Mouse (Mus musculus): ENCODE measurements around the gene Sox21. TPM values are rescaled to one million over a fixed set of nuclear protein-coding genes. Genes with fewer than 3 reads are reported as not detected.
A peak's percentile ranks its signal among the peaks of the same experiment; 100 is the strongest.

Sox21 gene
- polyA plus RNA-seq, 1 experiment from 2014 or later = 11.1 TPM

DNA sequence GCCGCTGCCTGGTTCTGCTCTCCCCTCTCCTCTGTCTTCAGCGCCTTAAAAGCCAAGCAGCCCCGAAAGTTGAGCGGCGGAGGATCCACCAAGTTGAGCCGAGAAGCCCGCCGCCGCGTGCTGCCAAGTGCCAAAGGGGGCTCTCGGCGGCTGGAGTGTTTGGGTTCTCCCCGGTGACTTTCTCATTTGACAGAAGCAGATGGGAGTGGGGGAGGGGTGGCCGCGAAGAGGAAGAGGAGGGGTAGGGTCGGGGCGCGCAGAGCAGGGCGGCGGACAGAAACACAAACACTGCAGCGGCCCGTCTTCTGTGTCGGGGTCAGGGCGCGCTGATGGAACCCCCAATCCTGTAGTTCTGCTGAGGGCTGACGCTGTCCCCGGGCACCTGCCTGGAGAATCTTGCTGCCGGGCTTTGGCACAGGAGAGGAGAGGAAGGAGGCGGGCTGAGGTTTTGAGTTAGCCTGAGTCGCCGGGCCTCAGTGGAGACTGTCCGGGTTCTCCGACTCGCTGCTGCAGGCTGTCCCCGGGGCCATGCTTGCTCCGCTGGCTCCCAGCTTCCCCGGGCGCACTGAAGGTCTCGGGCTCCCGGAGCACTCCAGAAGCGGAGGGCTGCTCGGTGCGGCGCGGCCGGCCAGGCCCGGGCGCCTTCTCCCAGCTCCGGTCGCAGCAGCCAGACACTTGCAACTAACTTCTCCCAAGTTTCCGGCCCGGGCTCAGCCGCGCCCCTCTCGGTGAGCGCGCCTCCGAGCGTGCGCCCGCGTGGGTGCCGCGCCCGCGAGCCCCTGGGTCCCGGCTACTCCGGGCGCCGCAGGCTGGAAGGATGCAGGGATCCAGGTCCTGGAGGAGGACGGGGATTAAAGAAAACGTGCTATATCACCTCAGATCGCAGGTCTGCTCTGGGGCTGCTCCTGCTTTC is 601 bp downstream of the Sox21 start:
- WGBS = under 1% methylated on average over 73 of the region's 73 CpGs
- Histone ChIP-seq H3K36me3 (peaks cover 30% of the 10 kb centered on the region), H3K9me3 (replicated peaks) (no peaks in the 10 kb centered on the region; the same call in 1 of the 2 replicates), H3K27me3 (ENCODE audit: low read depth, poor library complexity, severe bottlenecking) (peaks cover 85% of the 10 kb centered on the region), H3K4me3 (peak overlapping the region; percentile 92), H3K4me1 (peaks cover 67% of the 10 kb centered on the region), H3K27ac (replicated peaks) (peak overlapping the region; percentile 97)
- DNase-seq (ENCODE audit: low spot score) = peak; percentile 89

DNA sequence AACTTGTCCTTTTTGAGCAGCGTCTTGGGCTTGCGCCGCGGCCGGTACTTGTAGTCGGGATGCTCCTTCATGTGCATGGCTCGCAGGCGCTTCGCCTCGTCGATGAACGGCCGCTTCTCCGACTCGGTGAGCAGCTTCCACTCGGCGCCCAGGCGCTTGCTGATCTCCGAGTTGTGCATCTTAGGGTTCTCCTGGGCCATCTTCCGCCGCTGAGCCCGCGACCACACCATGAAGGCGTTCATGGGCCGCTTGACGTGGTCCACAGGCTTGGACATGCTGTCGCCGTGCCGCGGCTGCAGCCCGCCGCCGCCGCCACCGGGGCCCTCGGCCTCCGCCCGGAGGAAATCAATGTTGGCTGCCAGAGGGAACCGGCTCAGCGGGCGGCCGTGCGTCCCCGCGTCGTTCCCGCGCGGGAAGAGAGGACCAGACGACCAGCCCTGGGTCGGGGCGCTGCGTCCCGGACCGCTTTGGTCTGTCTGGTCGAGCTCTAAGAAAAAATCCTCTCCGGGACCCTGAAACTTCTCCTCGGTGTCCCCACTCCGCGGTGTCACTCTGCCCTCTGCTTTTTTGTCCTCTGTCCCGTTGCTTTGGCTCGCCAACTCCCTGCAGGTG is 1.4 kb downstream of the Sox21 start:
- Histone ChIP-seq H3K9me3 (replicated peaks) (no peaks in the 10 kb centered on the region; the same call in 1 of the 2 replicates), H3K4me1 (peaks cover 71% of the 10 kb centered on the region), H3K36me3 (peaks cover 25% of the 10 kb centered on the region), H3K27ac (replicated peaks) (peak overlapping the region; percentile 97), H3K4me3 (peak overlapping the region; percentile 92), H3K27me3 (ENCODE audit: low read depth, poor library complexity, severe bottlenecking) (peaks cover 84% of the 10 kb centered on the region)
- under 1% methylated on average over 62 of the region's 62 CpGs for WGBS
- peak; percentile 75 for DNase-seq (ENCODE audit: low spot score)

DNA sequence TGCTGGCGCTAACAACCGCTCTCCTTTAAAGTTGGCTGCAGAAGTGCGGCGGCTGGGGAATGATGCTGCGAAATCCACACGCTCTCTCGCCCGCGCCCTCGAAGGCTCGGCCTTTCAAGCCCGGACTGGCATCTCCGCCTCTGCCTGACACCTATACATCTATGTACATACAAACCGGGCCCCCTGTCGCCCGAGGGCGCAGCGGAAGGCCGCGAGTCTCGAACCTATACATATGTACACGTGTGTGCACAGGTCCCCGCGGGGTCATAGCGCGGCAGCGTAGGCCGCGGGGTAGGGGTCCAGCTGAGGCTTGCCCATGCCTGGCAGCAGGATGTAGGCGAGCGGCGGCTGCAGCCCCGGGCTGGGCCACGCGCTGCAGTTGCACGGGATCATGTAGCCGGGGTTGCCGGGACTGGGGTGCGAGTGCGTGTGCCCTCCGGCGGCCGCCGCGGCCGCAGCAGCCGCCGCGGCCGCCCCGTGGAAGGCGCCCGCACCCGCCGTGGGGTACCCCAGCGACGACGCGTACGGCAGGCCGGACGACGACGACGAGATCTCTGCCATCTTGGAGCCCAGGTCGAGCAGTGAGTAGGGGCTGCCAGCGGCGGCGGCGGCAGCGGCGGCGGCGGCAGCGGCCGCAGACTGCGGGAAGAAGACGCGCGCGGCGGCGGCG is 2.2 kb downstream of the Sox21 start:
- DNase-seq (ENCODE audit: low spot score) = peak; percentile 71
- WGBS = under 1% methylated on average over 82 of the region's 84 CpGs
- Histone ChIP-seq H3K4me1 (peaks cover 78% of the 10 kb centered on the region), H3K36me3 (peaks cover 22% of the 10 kb centered on the region), H3K27ac (replicated peaks) (peak overlapping the region; percentile 97), H3K9me3 (replicated peaks) (no peaks in the 10 kb centered on the region), H3K4me3 (peak overlapping the region; percentile 92), H3K27me3 (ENCODE audit: low read depth, poor library complexity, severe bottlenecking) (peaks cover 83% of the 10 kb centered on the region)

DNA sequence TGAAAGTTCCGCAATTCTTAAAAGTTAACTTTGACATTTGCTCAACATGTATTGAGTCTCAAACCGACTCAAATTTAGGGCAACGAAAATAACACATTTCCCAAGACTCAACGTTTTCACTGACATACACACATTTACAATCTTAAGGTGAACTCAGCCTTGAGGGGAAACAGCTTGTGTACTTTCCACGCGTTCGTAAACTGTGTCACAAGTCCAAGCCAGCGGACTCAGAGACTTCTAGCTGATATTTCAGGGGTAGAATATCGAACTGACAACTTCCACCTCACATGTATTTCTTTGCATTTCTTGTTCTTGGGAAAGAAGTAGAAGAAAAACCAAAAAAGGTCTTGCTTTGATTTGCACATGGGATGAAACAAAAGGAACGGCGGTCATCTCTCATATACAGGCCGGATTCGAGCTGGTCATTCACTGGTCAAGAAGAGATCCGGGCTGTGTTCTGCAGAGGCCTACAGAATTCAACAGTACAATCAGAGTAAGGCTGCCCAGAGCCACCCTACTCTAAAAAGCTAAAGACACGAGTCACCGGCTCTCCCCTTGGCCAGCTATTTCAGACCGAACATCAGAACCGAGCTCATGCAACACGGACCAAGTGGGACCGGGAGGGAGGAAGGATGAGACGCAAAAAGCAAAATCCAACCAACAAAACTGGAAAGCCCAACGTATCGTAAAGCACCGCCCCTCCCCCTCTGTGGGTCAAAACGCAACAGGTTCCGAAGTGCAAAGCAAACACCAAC is 2.9 kb downstream of the Sox21 start:
- no peak for DNase-seq (ENCODE audit: low spot score)
- 1% methylated on average over 26 of the region's 26 CpGs for whole genome bisulfite sequencing
- Histone ChIP-seq H3K4me3 (peak overlapping the region; percentile 92), H3K27me3 (ENCODE audit: low read depth, poor library complexity, severe bottlenecking) (peaks cover 83% of the 10 kb centered on the region), H3K36me3 (peaks cover 22% of the 10 kb centered on the region), H3K9me3 (replicated peaks) (no peaks in the 10 kb centered on the region), H3K27ac (replicated peaks) (peak overlapping the region; percentile 97), H3K4me1 (peaks cover 78% of the 10 kb centered on the region)

DNA sequence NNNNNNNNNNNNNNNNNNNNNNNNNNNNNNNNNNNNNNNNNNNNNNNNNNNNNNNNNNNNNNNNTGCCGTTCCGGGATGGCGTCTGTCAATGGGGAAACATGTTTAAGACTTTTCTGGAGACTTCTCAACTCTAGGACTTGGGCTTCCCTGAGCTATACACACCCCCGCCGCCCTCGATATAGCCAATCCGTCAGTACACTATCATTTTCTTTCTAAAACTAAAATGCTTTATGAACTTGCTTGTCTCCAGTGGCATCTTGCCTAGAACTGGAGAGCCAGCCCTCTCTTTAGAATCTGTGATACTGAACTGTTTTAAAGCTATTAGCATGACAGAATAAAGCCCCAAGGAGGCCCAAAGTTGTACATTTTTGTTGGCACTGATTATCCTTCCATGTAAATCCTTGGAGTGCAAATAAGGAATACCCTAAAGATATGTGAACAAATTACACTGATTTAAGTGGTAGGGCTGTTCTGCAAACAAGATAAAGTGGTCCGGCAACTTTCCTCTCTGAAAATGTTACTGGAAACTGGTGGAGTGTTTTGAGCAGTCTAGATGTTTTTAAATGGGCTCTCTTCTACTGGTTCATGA is 4.4 kb downstream of the Sox21 start:
- peak overlapping the region; percentile 92 for H3K4me3 ChIP-seq
- H3K27ac ChIP-seq (replicated peaks) = peak overlapping the region; percentile 97
- peaks cover 83% of the 10 kb centered on the region for H3K27me3 ChIP-seq (ENCODE audit: low read depth, poor library complexity, severe bottlenecking)
- peaks cover 22% of the 10 kb centered on the region for H3K36me3 ChIP-seq
- H3K9me3 ChIP-seq (replicated peaks) = no peaks in the 10 kb centered on the region
- DNase-seq (ENCODE audit: low spot score) = peak; percentile 36
- peaks cover 80% of the 10 kb centered on the region for H3K4me1 ChIP-seq
- WGBS = 2% methylated on average over 8 of the region's 8 CpGs

DNA sequence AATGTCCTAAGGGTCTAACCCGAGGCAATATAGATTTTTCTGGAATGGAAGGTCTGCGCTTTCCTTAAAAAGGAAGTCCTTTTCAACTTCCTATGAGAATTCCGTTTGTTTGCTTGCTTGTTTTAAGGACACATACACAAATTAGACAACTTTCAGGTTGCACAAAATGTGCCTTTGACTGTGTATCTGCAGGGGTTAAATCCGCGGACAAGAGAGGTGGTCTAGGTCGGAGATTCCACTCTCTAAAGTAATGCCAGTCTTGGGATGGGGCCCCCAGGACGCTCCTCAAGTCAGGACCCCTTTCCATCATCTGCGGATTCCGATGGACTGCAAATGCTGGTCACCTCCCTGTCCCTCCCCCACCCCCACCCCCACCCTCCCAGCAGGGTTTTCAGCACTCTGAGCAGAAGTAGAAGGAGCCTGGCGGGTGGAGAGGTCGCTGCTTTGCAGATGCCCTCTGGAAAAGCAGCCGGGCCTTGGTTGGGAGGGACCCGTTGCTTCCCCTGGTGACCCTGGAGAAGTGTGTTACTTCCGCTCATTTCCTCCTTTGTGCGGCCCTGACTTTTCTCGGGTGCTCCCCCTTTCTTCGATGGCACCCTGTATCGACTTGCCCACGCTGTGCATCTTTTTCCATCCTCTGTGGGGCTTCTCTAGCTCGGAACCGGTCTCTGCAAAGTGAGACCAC is 10.2 kb downstream of the Sox21 start:
- Histone ChIP-seq H3K27ac (replicated peaks) (peak overlapping the region; percentile 77), H3K27me3 (ENCODE audit: low read depth, poor library complexity, severe bottlenecking) (peaks cover 95% of the 10 kb centered on the region), H3K4me3 (peak overlapping the region; percentile 48), H3K36me3 (no peaks in the 10 kb centered on the region), H3K4me1 (peaks cover 85% of the 10 kb centered on the region), H3K9me3 (replicated peaks) (no peaks in the 10 kb centered on the region)
- WGBS = under 1% methylated on average over 21 of the region's 21 CpGs
- peak; percentile 64 for DNase-seq (ENCODE audit: low spot score)

DNA sequence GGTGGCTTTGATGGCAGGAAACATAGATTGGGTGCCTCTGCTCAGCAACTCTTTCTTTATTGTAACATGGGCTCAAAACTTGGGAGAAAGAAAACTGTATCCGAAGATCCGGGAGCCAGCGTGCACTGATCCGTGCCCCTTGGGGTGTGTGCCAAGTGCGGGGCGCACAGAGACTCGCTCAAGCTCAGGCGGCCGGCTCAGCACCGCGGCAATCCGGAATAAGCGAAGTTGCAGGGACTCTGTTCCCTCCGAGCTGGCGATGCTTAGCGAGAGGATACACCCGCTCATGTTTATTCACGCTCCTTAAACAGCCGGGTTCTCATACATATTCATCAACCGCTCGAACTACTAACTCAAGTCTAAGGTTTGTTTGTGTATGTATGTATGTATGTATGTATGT is 10.9 kb downstream of the Sox21 start:
- under 1% methylated on average over 21 of the region's 21 CpGs for WGBS
- Histone ChIP-seq H3K4me1 (peaks cover 82% of the 10 kb centered on the region), H3K9me3 (replicated peaks) (no peaks in the 10 kb centered on the region), H3K27me3 (ENCODE audit: low read depth, poor library complexity, severe bottlenecking) (peaks cover 95% of the 10 kb centered on the region), H3K4me3 (peak overlapping the region; percentile 48), H3K36me3 (no peaks in the 10 kb centered on the region), H3K27ac (replicated peaks) (peak overlapping the region; percentile 77)
- peak; percentile 76 for DNase-seq (ENCODE audit: low spot score)

DNA sequence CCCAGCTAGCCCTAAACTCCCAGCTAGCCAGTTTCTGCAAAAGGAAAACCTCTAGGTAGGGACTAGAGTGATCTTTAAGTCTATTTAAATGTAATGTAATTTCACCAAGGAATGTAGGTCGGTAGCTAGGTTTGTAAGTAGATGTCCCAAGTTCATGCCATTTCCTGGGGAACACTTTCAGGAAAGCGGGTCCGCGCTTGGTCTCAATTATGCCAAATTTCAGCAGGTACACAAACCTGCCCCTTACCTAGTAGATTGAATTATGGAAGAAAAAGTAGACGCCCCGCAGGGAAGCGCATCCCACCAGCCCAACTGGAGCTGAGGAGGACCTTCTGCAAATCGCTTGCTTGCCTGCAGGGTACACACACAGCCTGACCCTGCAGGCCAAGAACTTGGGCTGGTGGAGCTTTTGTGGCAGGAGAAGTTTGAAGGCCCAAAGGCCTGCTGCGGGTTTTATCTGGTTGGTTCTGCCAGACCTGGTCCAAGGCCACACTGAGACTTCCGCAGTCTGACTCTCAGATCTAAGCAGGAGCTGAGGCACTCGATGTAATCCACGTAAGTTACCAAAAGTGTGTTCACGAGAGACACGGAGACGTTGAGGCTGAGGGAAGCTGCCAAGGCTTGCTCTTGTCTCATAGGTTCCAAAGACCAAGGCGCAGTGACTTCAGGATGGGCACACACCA is 11.6 kb downstream of the Sox21 start:
- Histone ChIP-seq H3K9me3 (replicated peaks) (no peaks in the 10 kb centered on the region), H3K27me3 (ENCODE audit: low read depth, poor library complexity, severe bottlenecking) (peaks cover 94% of the 10 kb centered on the region), H3K36me3 (no peaks in the 10 kb centered on the region), H3K4me1 (peaks cover 80% of the 10 kb centered on the region), H3K27ac (replicated peaks) (peak overlapping the region; percentile 77), H3K4me3 (peak overlapping the region; percentile 48)
- peak; percentile 43 for DNase-seq (ENCODE audit: low spot score)
- 16% methylated on average over 16 of the region's 16 CpGs for WGBS

DNA sequence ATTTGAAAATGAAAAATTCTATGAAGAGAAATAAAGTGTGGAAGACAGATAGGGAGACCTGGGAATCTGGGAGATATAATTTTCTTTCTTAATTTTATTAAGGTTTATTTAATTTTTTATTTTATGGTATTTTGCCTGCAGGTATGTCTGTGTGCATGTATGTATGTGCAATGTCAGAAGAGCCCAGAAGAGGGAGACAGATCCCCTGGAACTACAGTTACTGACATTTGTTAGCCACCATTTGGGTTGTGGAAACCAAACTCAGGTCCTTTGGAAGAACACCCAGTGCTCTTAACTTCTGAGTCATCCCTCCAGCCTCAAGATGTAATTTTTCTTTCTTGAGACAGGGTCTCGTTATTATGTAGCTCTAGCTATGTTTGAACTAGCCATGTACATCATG is 15.9 kb downstream of the Sox21 start:
- Histone ChIP-seq H3K27ac (replicated peaks) (no peak overlapping the region), H3K4me1 (peaks cover 36% of the 10 kb centered on the region), H3K4me3 (no peak overlapping the region), H3K27me3 (ENCODE audit: low read depth, poor library complexity, severe bottlenecking) (peaks cover 89% of the 10 kb centered on the region), H3K36me3 (no peaks in the 10 kb centered on the region), H3K9me3 (replicated peaks) (no peaks in the 10 kb centered on the region)
- DNase-seq (ENCODE audit: low spot score) = no peak
- 96% methylated on average over 1 of the region's 1 CpGs for WGBS

DNA sequence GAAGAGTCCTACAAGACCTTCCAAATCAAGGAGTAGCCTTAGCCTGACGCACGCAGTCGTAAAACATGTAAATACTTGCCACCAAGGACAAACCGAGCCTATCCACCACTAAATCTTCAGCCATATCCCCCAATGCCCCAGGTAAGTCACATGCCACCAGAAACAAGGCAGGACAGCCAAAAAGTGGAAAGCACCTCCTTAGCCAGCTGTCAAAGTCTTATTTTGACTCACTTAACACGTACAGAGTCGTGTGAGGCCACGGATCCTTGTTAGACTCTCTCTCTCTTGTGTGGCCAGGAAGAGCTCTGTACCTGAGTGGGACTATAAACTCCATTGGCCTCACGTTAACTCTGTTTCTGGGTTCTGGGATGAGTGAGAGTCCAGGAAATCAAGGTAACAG is 20.0 kb downstream of the Sox21 start:
- Histone ChIP-seq H3K27me3 (ENCODE audit: low read depth, poor library complexity, severe bottlenecking) (peaks cover 88% of the 10 kb centered on the region), H3K36me3 (no peaks in the 10 kb centered on the region), H3K4me3 (no peak overlapping the region), H3K27ac (replicated peaks) (no peak overlapping the region), H3K9me3 (replicated peaks) (no peaks in the 10 kb centered on the region), H3K4me1 (peaks cover 7% of the 10 kb centered on the region)
- 93% methylated on average over 8 of the region's 8 CpGs for WGBS
- DNase-seq (ENCODE audit: low spot score) = no peak

DNA sequence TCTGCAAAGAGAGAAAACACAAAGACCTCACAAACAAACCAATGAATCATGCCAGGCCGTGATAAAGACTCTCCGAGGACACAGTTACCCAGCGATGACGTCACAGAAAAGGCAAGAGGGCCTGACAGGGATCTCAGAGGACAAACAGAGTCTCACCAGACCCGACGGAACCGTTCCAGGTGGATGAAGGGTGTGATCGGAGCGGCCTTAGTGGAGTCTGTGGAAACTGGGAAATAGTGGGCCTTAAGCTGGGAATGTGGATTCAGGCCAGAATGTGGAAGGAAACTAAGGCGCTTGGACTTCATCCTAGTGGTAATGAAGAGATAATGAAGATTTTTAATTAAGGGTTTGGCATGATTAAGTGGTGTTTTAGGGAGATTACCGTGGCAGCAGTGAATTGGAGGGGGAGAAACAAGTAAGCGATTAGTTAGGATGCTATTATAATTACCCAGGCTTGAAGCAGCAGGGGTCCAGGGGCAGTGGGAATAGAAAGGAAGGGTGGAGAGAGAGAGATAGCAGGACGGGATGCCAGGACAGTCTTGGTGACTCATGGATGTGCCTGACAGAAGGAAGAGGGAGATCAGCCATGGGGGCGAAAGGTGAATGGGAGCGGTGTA is 24.5 kb downstream of the Sox21 start:
- H3K4me1 ChIP-seq = peaks cover 19% of the 10 kb centered on the region
- no peak overlapping the region for H3K27ac ChIP-seq (replicated peaks)
- no peaks in the 10 kb centered on the region for H3K36me3 ChIP-seq
- peaks cover 2% of the 10 kb centered on the region; the same call in 1 of the 2 replicates for H3K9me3 ChIP-seq (replicated peaks)
- no peak overlapping the region for H3K4me3 ChIP-seq
- DNase-seq (ENCODE audit: low spot score) = no peak
- 84% methylated on average over 15 of the region's 15 CpGs for WGBS
- H3K27me3 ChIP-seq (ENCODE audit: low read depth, poor library complexity, severe bottlenecking) = peaks cover 71% of the 10 kb centered on the region
